Mouse (Mus musculus) MEL (cell line): Measurements from ENCODE around the gene Gm8897. TPM values are rescaled to one million over a fixed set of nuclear protein-coding genes. Genes with fewer than 3 reads are reported as not detected.
"Not testable (repeated sequence)": the region's sequence is repeated elsewhere in the genome, so short reads cannot be mapped to it uniquely, and the experiment has no call there.

Source experiments
- DNase-seq: peaks from one replicate; pipeline ENCODE4 v3.0.0; 2011; ENCODE audit warnings: low read depth, low spot score
- H3K27ac ChIP-seq: 2 replicates; pipeline ENCODE4 v1.5.1; 2012; ENCODE audit warnings: low read depth, mild to moderate bottlenecking, control low read depth, low read length, moderate library complexity; ENCODE audit not compliant: control insufficient read depth
- H3K27me3 ChIP-seq, 2 experiments: fragments of 150-350 bp in 1 of 2; sonication (generic) in 1 of 2; 2 replicates each; pipeline ENCODE4 v1.6.1; 2012; ENCODE audit warnings: low read length in 2 of 2, mild to moderate bottlenecking in 2 of 2, improper control_type of control experiment in 1 of 2, moderate library complexity in 1 of 2; ENCODE audit not compliant: insufficient read depth in 2 of 2, control insufficient read depth in 1 of 2
- H3K36me3 ChIP-seq, 2 experiments: 2 replicates each; pipeline ENCODE4 v1.6.1; 2012 to 2014; ENCODE audit warnings: low read length in 2 of 2, improper control_type of control experiment in 1 of 2, inconsistent platforms in 1 of 2, mild to moderate bottlenecking in 1 of 2; ENCODE audit not compliant: insufficient read depth in 2 of 2, control insufficient read depth in 1 of 2
- H3K4me1 ChIP-seq, 2 experiments: fragments of 150-350 bp in 1 of 2; sonication (generic) in 1 of 2; 2 replicates each; pipeline ENCODE4 v1.6.1; 2012; ENCODE audit warnings: low read length in 2 of 2, improper control_type of control experiment in 1 of 2, mild to moderate bottlenecking in 1 of 2; ENCODE audit not compliant: insufficient read depth in 2 of 2, control insufficient read depth in 1 of 2
- H3K4me3 ChIP-seq, 2 experiments: fragments of 150-350 bp in 1 of 2; sonication (generic) in 1 of 2; 2 replicates each; pipeline ENCODE4 v1.5.1; 2012; ENCODE audit warnings: low read depth in 2 of 2, low read length in 2 of 2, mild to moderate bottlenecking in 2 of 2, moderate library complexity in 2 of 2, control low read depth in 1 of 2, improper control_type of control experiment in 1 of 2; ENCODE audit not compliant: control insufficient read depth in 1 of 2, insufficient read depth in 1 of 2
- H3K79me2 ChIP-seq: 2 replicates; pipeline ENCODE4 v1.6.1; 2012; ENCODE audit warnings: mild to moderate bottlenecking, low read length, moderate library complexity; ENCODE audit not compliant: control insufficient read depth, poor library complexity, insufficient read depth
- H3K9ac ChIP-seq: 2 replicates; pipeline ENCODE4 v1.6.1; 2012; ENCODE audit warnings: low read depth, mild to moderate bottlenecking, control low read depth, low read length, moderate library complexity; ENCODE audit not compliant: control insufficient read depth, poor library complexity, severe bottlenecking
- H3K9me3 ChIP-seq: fragments of 150-350 bp; sonication (generic); replicated peaks from 2 replicates; pipeline ENCODE4 v1.6.1; 2012; ENCODE audit warnings: mild to moderate bottlenecking, low read length, improper control_type of control experiment, moderate library complexity; ENCODE audit not compliant: insufficient read depth
- polyA plus RNA-seq, 2 experiments: library from polyadenylated mRNA; stranded (reverse) in 1 of 2; unstranded in 1 of 2; fragments of >175 nt in 1 of 2; fragments of >200 nt in 1 of 2; gene quantifications; 2 replicates each; pipeline versions ENCODE4 v1.2.1 to v1.2.4; 2012; ENCODE audit warnings: low replicate concordance in 2 of 2, low read depth in 1 of 2; ENCODE audit not compliant: insufficient read length in 2 of 2, insufficient read depth in 1 of 2, missing spikeins in 1 of 2
- total RNA-seq: library from RNA; depleted of rRNA; stranded (reverse); fragments of 300-350 nt; gene quantifications from 2 replicates; pipeline ENCODE4 v1.2.3, GENCODE M21; 2012; rRNA removed

The Gm8897 gene
- not detected in 2 replicates for total RNA-seq
- not detected for polyA plus RNA-seq

GRCm38 (mm10) chr5:11416118-11416517 is at the start of gene Gm8897:
Gm8897 (plus strand) TSS chr5:11416418.
- H3K4me1 ChIP-seq, H3K27ac ChIP-seq, H3K9ac ChIP-seq, H3K9me3 ChIP-seq, H3K36me3 ChIP-seq, DNase-seq, H3K4me3 ChIP-seq, H3K79me2 ChIP-seq, H3K27me3 ChIP-seq: not testable (repeated sequence)

DNA sequence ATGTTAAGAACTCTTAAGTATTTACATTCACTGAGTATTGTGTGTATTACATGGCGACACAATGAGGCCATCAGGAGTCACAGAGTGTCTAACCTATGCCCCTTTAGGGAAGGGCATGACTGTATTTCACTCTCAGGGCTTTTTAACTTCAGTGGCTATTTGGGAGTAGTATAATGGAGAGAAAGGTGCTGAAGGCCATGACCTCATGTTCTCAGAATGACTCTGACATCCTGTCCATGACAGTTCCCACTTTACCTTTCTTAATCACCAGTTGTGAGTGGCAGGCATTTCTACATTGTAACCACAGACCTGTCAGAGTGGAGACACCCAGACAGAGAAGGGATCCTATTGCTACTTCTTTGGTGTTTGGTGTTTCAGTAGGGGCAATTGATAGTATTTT is 473 bp downstream of the Gm8897 start:
- H3K36me3 ChIP-seq, H3K9ac ChIP-seq, H3K4me3 ChIP-seq, H3K9me3 ChIP-seq, H3K79me2 ChIP-seq, H3K4me1 ChIP-seq, H3K27me3 ChIP-seq, DNase-seq, H3K27ac ChIP-seq: not testable (repeated sequence)

Other genes with a start within 250 kb of the Gm8897 start
- gene Gm5861, start 233.3 kb upstream of the Gm8897 start, total RNA-seq = not detected in 2 replicates
- gene Gm5861, start 233.3 kb upstream of the Gm8897 start, polyA plus RNA-seq = not detected
- gene Gm8890, start 160.4 kb upstream of the Gm8897 start, total RNA-seq = not detected in 2 replicates
- gene Gm8890, start 160.4 kb upstream of the Gm8897 start, polyA plus RNA-seq = not detected
- gene Speer1, start 74.9 kb upstream of the Gm8897 start, total RNA-seq = not detected in 2 replicates
- gene Speer1, start 74.9 kb upstream of the Gm8897 start, polyA plus RNA-seq = not detected
- not detected in 2 replicates for gene Gm8906, start 86.3 kb downstream of the Gm8897 start, total RNA-seq
- not detected for gene Gm8906, start 86.3 kb downstream of the Gm8897 start, polyA plus RNA-seq
- gene Gm6460, start 178.5 kb downstream of the Gm8897 start, total RNA-seq = not detected in 2 replicates
- not detected for gene Gm6460, start 178.5 kb downstream of the Gm8897 start, polyA plus RNA-seq